Mouse (Mus musculus) limb, embryonic 12.5 days (tissue): Measurements from ENCODE around the gene Ccdc60. TPM values are rescaled to one million over a fixed set of nuclear protein-coding genes. Genes with fewer than 3 reads are reported as not detected.

Experiments
- ATAC-seq: fragments of 200-750 bp; cut with Nextera tagmentation; 2 replicates; pipeline ENCODE4 v1.8.0; 2017; ENCODE audit warnings: low read depth, moderate TSS enrichment; ENCODE audit not compliant: insufficient number of reproducible peaks, insufficient read depth, low FRiP score, low TSS enrichment
- H3K27ac ChIP-seq: fragments of 300-500 bp; sonication (generic); 2 replicates; pipeline ENCODE4 v1.5.1; 2016; ENCODE audit warnings: mild to moderate bottlenecking, moderate library complexity
- H3K27me3 ChIP-seq: fragments of 300-500 bp; sonication (generic); 2 replicates; pipeline ENCODE4 v1.6.1; 2016; ENCODE audit warnings: mild to moderate bottlenecking, moderate library complexity
- H3K36me3 ChIP-seq: fragments of 300-500 bp; sonication (generic); 2 replicates; pipeline ENCODE4 v1.6.1; 2016; ENCODE audit warnings: mild to moderate bottlenecking, moderate library complexity
- H3K4me1 ChIP-seq: fragments of 300-500 bp; sonication (generic); replicated peaks from 2 replicates; pipeline ENCODE4 v1.6.1; 2016
- H3K4me2 ChIP-seq: fragments of 300-500 bp; sonication (generic); 2 replicates; pipeline ENCODE4 v1.6.1; 2016; ENCODE audit warnings: mild to moderate bottlenecking, moderate library complexity
- H3K4me3 ChIP-seq: fragments of 300-500 bp; sonication (generic); replicated peaks from 2 replicates; pipeline ENCODE4 v1.5.1; 2016; ENCODE audit warnings: mild to moderate bottlenecking
- H3K9ac ChIP-seq: fragments of 300-500 bp; sonication (generic); replicated peaks from 2 replicates; pipeline ENCODE4 v1.6.1; 2016; ENCODE audit warnings: mild to moderate bottlenecking, moderate library complexity
- H3K9me3 ChIP-seq: fragments of 300-500 bp; sonication (generic); 2 replicates; pipeline ENCODE4 v1.6.1; 2016; ENCODE audit warnings: mild to moderate bottlenecking, moderate library complexity
- WGBS: fragments of 180-500 bp; shearing (Covaris S2); methylation state at CpG from one replicate; pipeline ENCODE4 v1.1.7; 2016; 5-methylcytosine and 5-hydroxymethylcytosine counted together
- polyA plus RNA-seq: library from polyadenylated mRNA; unstranded; fragments of >200 nt; fragmentation: Nextera tagmentation; extraction: Ambion mirVana; gene quantifications from 2 replicates; pipeline ENCODE4 v1.2.1, GENCODE M21; 2016

Gene Ccdc60
- polyA plus RNA-seq, 1 experiment from 2014 or later, result 1.7 TPM

DNA sequence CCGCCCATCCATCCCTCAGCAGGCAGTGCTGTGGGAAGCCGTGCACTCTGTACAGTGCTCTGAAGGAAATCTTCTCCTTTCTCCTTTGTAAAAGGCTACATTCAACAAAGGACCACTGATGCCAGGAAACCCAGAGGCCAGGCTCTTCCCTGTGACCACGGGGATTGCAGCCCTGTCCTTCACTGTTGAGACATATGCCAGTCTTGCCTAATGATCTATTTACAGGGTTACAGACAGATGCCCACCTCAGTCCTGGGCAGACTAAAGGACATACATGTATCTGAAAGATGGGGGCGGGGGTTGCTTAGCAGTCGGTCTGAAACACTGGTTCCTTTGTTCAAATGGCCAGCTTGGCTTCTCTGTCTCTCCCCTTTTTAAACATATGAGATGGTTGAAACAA lies 14.4 kb downstream of the Ccdc60 start:
- Histone ChIP-seq H3K4me1 (peaks cover 18% of the 10 kb centered on the region; the same call in 1 of the 2 replicates), H3K9me3 (peaks cover 7% of the 10 kb centered on the region; the same call in 1 of the 2 replicates), H3K36me3 (no peaks in the 10 kb centered on the region), H3K27ac (no peak overlapping the region), H3K9ac (no peak overlapping the region), H3K4me3 (no peak overlapping the region), H3K27me3 (peaks cover 3% of the 10 kb centered on the region), H3K4me2 (no peak overlapping the region)
- no peak for ATAC-seq
- 71% methylated on average over 5 of the region's 5 CpGs for WGBS

DNA sequence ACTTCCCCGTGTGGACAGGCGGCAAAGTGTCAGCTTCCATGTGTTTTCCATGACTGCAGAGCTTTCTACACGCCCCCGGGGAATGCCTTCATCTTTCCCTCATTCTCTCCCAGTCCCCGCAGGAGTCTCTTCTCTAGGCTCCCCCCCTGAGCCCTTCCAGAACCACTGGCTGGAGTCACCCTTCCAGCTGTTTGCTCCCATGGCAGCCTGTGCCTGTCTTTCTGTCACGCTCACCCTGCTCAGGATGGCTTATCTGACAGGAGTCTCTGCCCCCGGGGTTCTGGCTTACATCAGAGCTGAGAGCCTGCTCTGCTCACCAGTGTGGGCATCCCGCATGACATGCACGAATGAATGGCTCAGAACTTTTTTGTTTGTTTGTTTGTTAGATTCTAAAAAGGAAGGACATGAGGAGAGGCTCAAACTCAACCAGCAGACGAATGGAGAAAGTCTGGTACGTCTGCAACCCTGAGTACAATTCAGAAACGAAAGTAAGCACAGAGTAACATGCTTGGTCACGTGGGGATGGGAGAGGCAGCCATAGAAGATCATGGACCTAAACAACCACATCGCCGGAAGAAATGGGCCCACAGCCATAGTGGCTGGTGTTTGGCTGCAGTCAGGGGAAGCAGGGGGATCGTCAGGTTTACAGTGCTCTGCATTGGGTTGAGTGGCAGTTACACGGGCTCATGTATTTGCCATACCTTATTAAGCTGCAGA lies 17.1 kb downstream of the Ccdc60 start:
- 48% methylated on average over 17 of the region's 17 CpGs for WGBS
- H3K9ac ChIP-seq, result no peak overlapping the region
- peaks cover 21% of the 10 kb centered on the region; the same call in 1 of the 2 replicates for H3K4me1 ChIP-seq
- no peak overlapping the region for H3K4me2 ChIP-seq
- no peaks in the 10 kb centered on the region for H3K9me3 ChIP-seq
- no peak overlapping the region for H3K4me3 ChIP-seq
- H3K27me3 ChIP-seq, result peaks cover 3% of the 10 kb centered on the region
- no peak for ATAC-seq
- no peak overlapping the region for H3K27ac ChIP-seq
- H3K36me3 ChIP-seq, result no peaks in the 10 kb centered on the region

DNA sequence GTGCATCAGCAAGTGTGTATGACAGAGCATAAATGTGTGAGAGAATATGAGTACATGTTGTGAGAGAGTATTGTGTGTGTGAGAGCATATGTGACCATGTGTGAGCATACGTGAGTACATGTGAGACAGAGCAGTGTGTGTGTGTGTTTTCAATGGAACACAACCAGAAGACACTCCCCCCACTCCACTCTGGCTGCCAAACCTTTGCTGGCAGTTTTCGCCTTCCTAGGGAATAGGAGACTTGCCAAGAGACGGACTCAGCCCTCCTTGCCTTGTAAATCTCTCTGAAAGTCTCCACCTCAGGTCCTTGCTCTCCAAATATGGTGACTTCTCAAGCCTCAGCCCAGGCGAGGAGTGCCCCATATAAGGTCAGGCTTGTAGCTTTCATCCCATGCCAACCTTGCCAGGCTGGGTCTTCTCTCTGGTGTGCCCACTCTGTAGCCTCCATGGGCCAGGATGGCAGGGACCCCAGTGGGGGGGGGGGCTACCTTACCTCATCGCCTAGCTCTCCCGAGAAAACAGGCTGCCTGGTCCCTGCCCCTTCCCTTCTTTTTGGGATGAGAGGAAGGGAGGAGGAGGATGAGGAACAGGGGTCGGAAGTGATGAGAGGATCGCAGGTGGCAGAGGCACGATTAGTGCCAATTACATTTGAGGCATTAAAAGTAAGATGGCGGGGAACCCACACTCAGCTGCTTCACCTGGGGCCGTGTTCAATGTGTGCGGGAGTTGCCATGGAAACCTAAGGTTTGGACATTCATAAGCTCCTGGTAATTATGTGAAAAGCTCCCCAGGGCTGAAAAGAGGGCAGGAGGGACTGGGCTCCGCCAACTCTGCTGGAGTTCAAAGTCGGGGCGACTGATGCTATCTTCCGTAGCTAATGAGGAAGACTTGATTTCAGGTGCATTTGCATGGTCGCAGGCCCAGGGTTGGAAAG lies 19.3 kb downstream of the Ccdc60 start:
- WGBS, result 73% methylated on average over 17 of the region's 17 CpGs
- no peak overlapping the region for H3K4me2 ChIP-seq
- no peak overlapping the region for H3K4me3 ChIP-seq
- H3K27ac ChIP-seq, result no peak overlapping the region
- peaks cover 21% of the 10 kb centered on the region; the same call in 1 of the 2 replicates for H3K4me1 ChIP-seq
- H3K9ac ChIP-seq, result no peak overlapping the region
- no peaks in the 10 kb centered on the region for H3K36me3 ChIP-seq
- H3K27me3 ChIP-seq, result peaks cover 3% of the 10 kb centered on the region
- no peaks in the 10 kb centered on the region for H3K9me3 ChIP-seq
- ATAC-seq, result no peak

DNA sequence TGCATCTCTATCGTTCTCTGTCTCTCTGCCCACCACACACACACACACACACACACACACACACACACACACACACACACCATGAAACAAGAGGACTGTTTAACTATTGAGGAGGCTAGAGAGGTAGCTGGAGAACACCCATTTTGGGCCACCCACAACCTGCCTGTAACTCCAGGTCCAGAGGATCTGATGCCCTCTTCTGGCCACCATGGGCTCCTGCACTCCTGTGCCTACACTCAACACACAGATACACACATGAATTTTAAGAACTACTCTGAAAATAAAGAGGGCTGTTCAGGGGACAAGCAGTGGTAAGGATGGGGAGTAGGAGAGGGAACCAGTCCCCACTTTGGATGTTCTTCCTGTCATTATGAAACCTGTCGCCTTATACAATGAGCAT lies 26.1 kb downstream of the Ccdc60 start:
- H3K36me3 ChIP-seq, result no peaks in the 10 kb centered on the region
- no peak for ATAC-seq
- 87% methylated on average over 2 of the region's 2 CpGs for WGBS

DNA sequence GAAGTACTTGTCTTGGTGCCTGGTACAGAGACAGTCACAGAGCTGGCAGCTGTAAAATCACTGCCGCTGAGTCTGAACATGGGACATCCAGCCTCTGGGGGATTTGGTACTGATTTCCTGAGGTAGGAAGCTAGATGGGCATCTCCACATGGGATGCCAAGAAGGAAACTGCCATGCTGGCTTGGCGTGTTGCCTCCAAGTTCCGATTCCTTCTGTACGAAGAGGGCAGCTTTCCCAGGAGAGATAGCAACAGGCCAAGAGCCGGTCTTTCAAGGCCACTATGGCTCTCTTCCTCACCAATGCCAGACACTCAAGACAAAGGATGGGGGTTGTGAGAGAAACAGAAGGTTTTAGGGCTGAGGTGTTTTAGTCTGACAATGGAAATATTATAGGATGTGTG lies 26.8 kb downstream of the Ccdc60 start:
- no peak overlapping the region for H3K27ac ChIP-seq
- no peak overlapping the region for H3K4me2 ChIP-seq
- H3K36me3 ChIP-seq, result no peaks in the 10 kb centered on the region
- H3K4me1 ChIP-seq, result no peaks in the 10 kb centered on the region
- no peak overlapping the region for H3K4me3 ChIP-seq
- no peak overlapping the region for H3K9ac ChIP-seq
- 94% methylated on average over 5 of the region's 5 CpGs for WGBS
- no peak for ATAC-seq
- H3K9me3 ChIP-seq, result peaks cover 4% of the 10 kb centered on the region; the same call in 1 of the 2 replicates
- no peaks in the 10 kb centered on the region for H3K27me3 ChIP-seq

More for the DNA sequence above, 26.1 kb downstream of the Ccdc60 start:
- H3K4me1 ChIP-seq, result no peaks in the 10 kb centered on the region
- H3K4me2 ChIP-seq, result no peak overlapping the region
- H3K9ac ChIP-seq, result no peak overlapping the region
- H3K27me3 ChIP-seq, result no peaks in the 10 kb centered on the region
- H3K27ac ChIP-seq, result no peak overlapping the region
- H3K4me3 ChIP-seq, result no peak overlapping the region
- H3K9me3 ChIP-seq, result peaks cover 4% of the 10 kb centered on the region; the same call in 1 of the 2 replicates

DNA sequence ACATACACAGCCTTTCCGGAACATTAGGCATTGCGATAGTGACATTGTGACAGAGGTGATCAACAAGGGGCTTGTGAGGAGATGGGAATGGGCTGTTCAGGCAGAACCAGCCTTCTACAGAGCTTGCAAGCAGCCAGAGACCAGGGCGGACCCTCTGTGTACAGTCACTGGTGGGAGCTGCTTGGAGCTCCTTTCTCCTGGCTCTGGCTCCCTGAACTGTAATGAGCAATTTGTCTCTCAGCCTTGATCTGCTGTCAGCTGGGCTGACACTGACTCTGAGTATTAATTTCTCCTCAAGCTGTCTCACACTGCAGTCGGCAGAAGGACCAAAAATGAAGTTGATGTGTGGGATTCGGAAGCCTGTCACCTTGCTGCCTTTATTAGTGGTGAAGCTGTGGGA lies 28.4 kb downstream of the Ccdc60 start:
- Histone ChIP-seq H3K27me3 (no peaks in the 10 kb centered on the region), H3K4me2 (no peak overlapping the region), H3K4me1 (no peaks in the 10 kb centered on the region), H3K36me3 (no peaks in the 10 kb centered on the region), H3K9me3 (peaks cover 4% of the 10 kb centered on the region; the same call in 1 of the 2 replicates), H3K27ac (no peak overlapping the region), H3K9ac (no peak overlapping the region), H3K4me3 (no peak overlapping the region)
- no peak for ATAC-seq
- 85% methylated on average over 5 of the region's 5 CpGs for whole genome bisulfite sequencing

DNA sequence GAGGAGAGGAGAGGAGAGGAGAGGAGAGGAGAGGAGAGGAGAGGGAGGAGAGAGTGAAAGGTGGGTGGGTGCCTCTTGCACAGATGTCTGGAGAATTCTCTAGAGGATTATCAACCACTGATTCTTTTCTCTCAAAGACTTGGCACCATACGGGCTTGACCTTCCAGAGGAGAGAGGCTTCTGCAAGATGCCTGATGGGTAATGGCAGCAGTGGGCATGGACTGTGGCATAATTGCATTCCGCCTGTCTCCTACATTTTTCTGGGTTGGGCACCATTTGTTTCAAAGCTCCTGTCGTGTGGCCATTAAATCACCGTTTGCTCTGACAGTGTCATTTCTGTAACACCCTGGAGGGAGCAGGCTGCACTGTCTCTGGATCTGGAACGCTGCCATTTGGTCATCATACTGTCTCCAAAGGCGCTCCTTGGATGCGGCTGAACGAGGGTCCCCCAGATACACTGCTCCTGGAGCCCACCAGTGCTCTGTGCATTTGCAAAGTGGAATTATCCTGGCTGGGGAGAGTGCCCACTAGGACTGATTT lies 30.4 kb downstream of the Ccdc60 start:
- H3K4me1 ChIP-seq, result no peaks in the 10 kb centered on the region; the same call in 1 of the 2 replicates
- ATAC-seq, result no peak
- H3K9ac ChIP-seq, result no peak overlapping the region
- H3K27ac ChIP-seq, result no peak overlapping the region
- H3K27me3 ChIP-seq, result no peaks in the 10 kb centered on the region
- H3K9me3 ChIP-seq, result peaks cover 4% of the 10 kb centered on the region; the same call in 1 of the 2 replicates
- WGBS, result 53% methylated on average over 8 of the region's 8 CpGs
- H3K36me3 ChIP-seq, result no peaks in the 10 kb centered on the region
- H3K4me2 ChIP-seq, result no peak overlapping the region
- no peak overlapping the region for H3K4me3 ChIP-seq

DNA sequence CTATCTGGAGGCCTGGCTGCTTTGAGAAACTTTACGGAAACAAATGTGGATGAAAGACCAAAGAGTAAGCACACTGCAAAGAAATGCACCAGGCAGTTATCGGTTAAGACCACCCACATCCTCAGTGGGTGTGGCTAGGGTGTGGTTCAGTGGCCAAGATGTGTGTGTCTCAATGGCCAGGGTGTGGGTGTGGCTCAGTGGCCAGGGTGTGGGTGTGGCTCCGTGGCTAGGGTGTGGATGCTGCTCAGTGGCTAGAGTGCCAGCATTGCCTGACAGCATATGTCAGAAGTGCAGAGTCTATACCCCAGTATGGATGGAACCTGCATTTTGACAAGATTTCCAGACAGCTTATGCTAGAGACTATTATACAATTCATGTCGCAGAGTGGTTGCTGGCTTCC lies 34.9 kb downstream of the Ccdc60 start:
- H3K4me2 ChIP-seq, result no peak overlapping the region
- no peaks in the 10 kb centered on the region for H3K27me3 ChIP-seq
- 63% methylated on average over 4 of the region's 4 CpGs for WGBS
- H3K36me3 ChIP-seq, result no peaks in the 10 kb centered on the region
- no peaks in the 10 kb centered on the region; the same call in 1 of the 2 replicates for H3K4me1 ChIP-seq
- H3K4me3 ChIP-seq, result no peak overlapping the region
- no peaks in the 10 kb centered on the region for H3K9me3 ChIP-seq
- no peak overlapping the region for H3K27ac ChIP-seq
- H3K9ac ChIP-seq, result no peak overlapping the region
- ATAC-seq, result no peak

DNA sequence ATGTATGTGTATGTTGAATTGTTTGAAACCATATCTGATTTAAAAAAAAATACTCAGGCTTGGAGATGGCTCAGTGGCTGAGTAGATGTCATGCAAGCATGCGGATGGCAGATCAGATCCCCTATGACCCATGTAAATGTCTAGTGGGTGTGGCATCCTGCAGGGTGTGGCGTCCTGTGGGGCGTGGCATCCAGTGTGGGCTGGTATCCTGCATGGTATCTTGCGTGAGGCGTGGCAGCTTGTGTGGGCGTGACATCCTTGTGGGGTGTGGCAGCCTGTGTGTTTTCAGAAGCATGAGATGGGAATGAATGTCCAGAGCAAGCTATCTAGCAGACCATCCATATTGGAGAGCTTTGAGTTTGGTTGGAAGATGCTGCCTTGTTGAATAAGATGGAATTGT lies 36.6 kb downstream of the Ccdc60 start:
- Histone ChIP-seq H3K9ac (no peak overlapping the region), H3K9me3 (no peaks in the 10 kb centered on the region), H3K4me3 (no peak overlapping the region), H3K27me3 (no peaks in the 10 kb centered on the region), H3K36me3 (no peaks in the 10 kb centered on the region), H3K4me2 (no peak overlapping the region), H3K27ac (no peak overlapping the region), H3K4me1 (no peaks in the 10 kb centered on the region; the same call in 1 of the 2 replicates)
- WGBS, result 92% methylated on average over 6 of the region's 6 CpGs
- ATAC-seq, result no peak

DNA sequence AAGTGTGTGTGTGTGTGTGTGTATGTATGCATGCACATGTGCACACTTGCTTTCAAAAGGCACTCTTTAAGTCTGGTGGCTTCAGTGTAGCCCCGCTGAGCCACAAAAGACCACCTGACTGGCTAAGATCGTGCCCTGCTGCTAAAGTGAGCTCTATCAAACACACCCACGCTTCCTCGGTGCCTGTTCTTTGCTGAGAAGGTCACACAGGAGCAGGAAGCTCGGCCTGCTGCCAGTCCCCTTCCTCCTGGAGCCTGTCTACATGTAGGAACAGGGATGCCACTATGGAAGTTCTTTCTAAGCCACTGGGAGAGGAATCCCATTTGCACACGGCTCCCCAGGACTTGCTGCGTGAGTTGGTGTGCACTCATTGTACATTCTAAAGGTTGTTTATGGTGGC lies 42.1 kb downstream of the Ccdc60 start:
- WGBS, result 87% methylated on average over 7 of the region's 7 CpGs
- Histone ChIP-seq H3K36me3 (no peaks in the 10 kb centered on the region), H3K4me3 (no peak overlapping the region), H3K4me2 (no peak overlapping the region), H3K9ac (no peak overlapping the region), H3K27ac (no peak overlapping the region), H3K9me3 (peaks cover 5% of the 10 kb centered on the region; the same call in 1 of the 2 replicates), H3K27me3 (peaks cover 5% of the 10 kb centered on the region), H3K4me1 (peaks cover under 1% of the 10 kb centered on the region; the same call in 1 of the 2 replicates)
- no peak for ATAC-seq

DNA sequence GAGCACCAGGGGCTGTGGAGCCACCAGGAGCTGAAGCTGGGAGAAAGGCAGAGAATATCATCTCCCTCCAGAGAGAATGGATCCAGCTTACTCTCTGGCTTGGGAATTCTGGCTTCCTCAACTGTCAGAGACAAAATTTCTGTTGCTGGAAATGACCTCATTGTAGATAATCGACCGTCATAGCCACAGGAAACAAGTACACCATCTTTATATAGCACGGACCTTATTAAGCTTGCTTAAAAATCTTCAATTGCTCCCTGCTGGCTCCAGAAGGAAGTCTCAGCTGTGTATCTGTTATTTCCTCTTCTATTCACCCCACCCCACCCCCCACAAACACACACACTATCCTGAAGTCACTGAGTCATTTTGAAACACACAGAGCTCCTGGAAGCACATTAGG lies 44.3 kb downstream of the Ccdc60 start:
- no peak overlapping the region for H3K9ac ChIP-seq
- peaks cover 5% of the 10 kb centered on the region; the same call in 1 of the 2 replicates for H3K9me3 ChIP-seq
- H3K36me3 ChIP-seq, result no peaks in the 10 kb centered on the region
- H3K4me3 ChIP-seq, result no peak overlapping the region
- H3K4me2 ChIP-seq, result no peak overlapping the region
- H3K27me3 ChIP-seq, result peaks cover 24% of the 10 kb centered on the region
- 68% methylated on average over 3 of the region's 3 CpGs for WGBS
- H3K4me1 ChIP-seq, result peaks cover 10% of the 10 kb centered on the region
- H3K27ac ChIP-seq, result no peak overlapping the region
- ATAC-seq, result no peak
